Mouse (Mus musculus) megakaryocyte, embryonic 14.5 days (primary cell): Measurements from ENCODE around the gene Mbd6.

Experiments used
- FLI1 ChIP-seq: IDR thresholded peaks from 2 replicates; pipeline ENCODE4 v1.6.1; 2012; ENCODE audit warnings: low read length, inconsistent platforms, mixed read lengths
- GATA1 ChIP-seq: IDR thresholded peaks from 3 replicates; pipeline ENCODE4 v1.6.1; 2012; ENCODE audit warnings: mixed read lengths, low read length, inconsistent platforms, borderline replicate concordance

GRCm38 (mm10) chr10:127289573-127290191 lies 864 bp upstream of the Mbd6 start:
- TF ChIP-seq GATA1 (no peak), FLI1 (no peak)
